Mouse (Mus musculus) embryo, embryonic 9.5 days (tissue): ENCODE data around the gene Mark1.

ENCODE experiments used
- DNase-seq: peaks from one replicate; pipeline ENCODE4 v3.0.0-alpha.2; 2017; ENCODE audit errors: extremely low spot score

The Mark1 gene

DNA sequence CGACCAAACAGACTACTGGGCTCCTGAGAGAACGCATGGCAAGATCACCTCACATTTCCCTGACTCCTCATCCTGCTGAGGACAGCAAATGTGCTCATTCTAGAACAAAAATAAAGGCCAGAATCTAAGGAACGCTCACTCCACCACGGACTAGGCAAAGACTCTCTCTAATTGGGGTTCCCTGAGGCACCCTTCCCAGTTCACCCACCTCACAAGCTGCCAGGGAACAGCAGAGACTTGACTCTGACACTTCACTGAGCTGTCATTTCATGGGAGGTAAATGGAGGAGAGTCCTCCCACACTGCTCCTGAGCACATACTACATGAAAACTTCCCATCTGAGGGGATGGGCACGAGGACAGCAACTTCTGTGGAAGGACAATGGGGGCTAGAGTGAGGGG is 37.5 kb downstream of the Mark1 start:
- no peak for DNase-seq

DNA sequence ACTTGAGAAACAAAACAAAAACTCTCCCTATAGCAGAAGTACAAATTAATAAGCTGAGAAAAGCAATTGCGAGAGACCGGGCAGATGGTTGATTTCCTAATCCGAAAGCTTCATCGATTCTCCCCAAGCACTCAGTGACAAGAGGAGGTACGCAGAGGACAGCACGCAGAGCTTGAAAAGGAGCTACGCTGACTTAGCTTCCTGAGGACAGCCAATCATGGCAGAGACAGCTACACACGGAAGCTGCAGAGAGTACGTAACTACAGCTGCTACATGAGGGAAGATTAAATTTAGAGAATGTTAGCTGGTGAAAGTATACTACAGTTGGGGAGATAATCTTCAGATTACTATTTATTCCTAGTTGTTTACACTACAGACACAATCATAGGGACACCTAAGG is 40.6 kb downstream of the Mark1 start:
- DNase-seq = no peak

- no peak for DNase-seq
Observed at GRCm38 (mm10) chr1:184958388-184958787, 41.0 kb downstream of the Mark1 start.

GRCm38 (mm10) chr1:184951758-184952157 is 47.6 kb downstream of the Mark1 start:
- no peak for DNase-seq

GRCm38 (mm10) chr1:184951057-184951456 is 48.3 kb downstream of the Mark1 start:
- no peak for DNase-seq

DNA sequence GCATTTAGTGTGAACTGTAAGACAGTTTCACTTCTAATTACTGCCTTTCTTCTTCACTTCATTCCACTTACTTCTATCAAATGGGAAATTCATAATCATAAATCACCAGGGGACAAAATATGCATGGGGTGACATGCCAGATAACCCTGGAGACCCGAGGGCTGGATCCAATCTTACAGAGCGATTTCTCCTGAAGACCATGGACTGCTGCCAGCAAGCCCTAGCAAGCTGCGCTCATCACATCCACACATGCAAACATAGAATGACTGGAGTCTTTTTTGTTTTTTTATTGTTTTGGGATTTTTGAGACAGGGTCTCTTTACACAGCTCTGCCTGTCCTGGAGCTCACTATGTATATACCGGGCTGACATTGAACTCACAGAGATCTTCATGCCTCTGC is 61.3 kb downstream of the Mark1 start:
- DNase-seq = no peak

- no peak for DNase-seq
Observed at GRCm38 (mm10) chr1:184935980-184936379, 63.4 kb downstream of the Mark1 start.

GRCm38 (mm10) chr1:184935490-184935889 is 63.9 kb downstream of the Mark1 start:
- DNase-seq = no peak

- no peak for DNase-seq
Observed at GRCm38 (mm10) chr1:184931097-184931496, 68.3 kb downstream of the Mark1 start.

DNA sequence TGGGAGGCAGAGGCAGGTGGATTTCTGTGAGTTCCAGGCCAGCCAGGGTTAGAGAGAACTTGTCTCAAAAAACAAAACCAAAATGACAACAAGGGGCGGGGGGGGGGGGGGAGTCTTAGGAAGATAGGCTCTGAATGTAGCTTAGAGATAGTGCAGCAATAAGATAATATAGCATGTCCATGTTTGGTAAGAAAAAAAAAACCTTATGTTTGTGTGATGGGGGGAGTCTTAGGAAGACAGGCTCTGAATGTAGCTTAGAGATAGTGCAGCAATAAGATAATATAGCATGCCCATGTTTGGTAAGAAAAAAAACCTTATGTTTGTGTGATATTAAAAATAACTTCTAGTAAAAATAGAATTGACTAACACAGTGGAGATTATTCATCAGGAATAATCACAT is 71.0 kb downstream of the Mark1 start:
- DNase-seq = no peak

DNA sequence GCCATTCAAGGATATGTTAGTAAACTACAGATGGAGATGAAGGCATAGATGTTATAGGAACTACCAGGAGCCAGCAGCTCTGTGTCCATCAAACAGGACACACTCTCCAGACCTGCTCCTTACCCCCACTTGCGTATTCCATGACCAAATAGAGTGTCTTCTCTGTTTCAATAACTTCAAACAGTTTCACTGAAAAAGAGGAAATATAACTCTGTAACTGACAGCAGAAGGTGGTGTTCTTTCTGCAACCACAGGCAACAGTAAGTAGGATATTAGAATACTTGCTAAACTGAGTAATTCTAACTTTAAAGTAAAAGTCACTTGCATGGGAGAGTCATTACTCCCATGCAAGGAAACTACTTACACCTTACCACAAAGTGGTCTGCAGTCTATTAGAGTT is 71.5 kb downstream of the Mark1 start:
- no peak for DNase-seq

- no peak for DNase-seq
Observed at GRCm38 (mm10) chr1:184922824-184923223, 76.5 kb downstream of the Mark1 start.

DNA sequence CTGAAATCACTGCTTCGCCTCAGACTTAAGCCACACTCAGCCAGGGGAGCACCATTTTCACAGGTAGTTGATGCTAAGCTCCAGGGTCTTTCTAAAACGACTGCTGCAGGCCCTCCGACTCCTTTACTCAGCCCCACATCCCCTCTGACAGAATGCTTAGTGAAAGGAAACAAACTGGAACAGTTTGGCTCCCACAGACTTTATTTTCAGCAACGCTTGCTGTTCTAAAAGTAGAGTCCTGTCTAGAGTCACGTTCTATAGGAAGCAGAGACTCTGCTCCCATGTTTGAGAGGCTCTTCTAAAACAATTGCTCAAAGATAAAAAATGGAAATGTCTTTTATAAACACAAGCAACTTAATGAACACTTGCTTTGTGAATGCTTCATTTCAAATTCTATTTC is 79.3 kb downstream of the Mark1 start:
- no peak for DNase-seq

GRCm38 (mm10) chr1:184918227-184918888 is 81.0 kb downstream of the Mark1 start:
- no peak for DNase-seq

DNA sequence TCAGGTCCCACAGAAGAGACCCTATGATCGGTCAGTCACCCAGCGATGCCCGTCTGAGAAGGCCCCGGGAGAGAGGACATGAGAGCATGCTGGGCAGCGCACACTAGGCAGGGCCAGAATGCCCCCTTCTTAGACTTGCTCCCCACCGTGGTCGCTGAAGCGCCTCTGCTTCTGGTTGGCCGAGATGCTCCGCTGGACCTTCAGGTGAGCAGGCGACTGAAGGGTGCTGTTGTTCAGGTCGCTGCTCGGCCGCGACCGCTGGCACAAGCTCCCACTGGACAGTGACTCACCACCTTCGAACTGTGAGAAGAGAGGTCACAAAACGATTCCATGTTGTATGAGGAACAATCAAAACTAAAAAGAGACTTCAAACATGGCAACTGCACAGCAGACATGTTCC is 87.0 kb downstream of the Mark1 start:
- no peak for DNase-seq

- no peak for DNase-seq
Observed at GRCm38 (mm10) chr1:184911861-184912260, 87.5 kb downstream of the Mark1 start.

DNA sequence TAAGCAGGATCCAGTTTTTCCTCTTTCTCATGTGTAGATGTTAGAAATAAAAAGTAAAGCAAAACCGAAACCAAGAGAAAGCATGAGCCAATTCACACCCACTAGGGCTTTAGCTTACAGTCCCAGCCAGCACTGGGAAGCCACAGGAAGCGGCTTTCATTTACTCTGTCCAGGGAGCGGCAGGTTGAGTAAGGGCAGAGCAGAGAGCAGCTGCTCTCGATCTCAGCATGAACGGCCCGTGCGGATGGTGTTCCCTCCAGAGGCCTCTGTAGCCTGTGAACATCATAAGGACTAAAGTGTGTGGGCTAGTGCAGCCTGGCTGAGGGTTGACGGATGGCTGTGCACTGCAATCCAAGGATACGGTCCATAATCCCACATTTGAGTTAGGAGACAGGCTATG is 90.8 kb downstream of the Mark1 start:
- no peak for DNase-seq

DNA sequence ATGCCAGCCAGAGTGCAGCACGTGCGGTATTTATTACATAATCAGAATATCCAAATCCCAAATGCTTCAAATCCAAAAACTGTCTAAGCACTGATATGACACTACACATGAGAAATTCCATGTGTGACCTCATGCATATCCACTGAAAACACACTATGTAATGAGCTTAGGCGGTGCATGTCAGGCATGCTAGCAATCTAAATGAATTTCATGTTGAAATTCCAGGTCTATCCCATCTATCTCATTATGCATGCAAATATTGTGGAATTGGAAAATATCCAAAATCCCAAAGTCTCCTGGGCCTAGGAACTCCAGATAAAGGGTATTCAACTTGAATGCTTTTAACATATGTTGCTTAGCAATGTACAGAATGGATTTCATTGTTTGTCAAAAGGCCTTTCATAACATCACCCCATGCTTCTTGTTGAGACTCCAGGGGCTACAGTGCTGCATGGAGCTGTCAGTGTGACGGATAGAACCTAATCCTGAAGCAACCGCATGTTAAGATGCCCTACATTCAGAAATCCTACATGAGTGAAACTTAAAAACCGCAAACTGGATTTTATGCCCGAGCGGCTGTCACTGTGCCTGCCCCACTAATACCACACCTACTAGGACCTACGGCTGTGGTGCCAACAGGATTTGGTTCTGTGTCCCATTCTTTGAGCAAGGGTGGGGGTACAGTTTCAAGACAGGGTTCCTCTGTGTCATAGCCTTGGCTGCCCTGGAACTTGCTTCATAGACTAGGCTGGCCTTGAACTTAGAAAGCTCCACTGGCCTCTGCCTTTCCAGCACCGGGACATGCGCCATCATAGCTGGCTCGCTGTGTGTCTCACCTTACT is 93.2 kb downstream of the Mark1 start:
- DNase-seq = no peak

- DNase-seq = no peak
Observed at GRCm38 (mm10) chr1:184905371-184905770, 94.0 kb downstream of the Mark1 start.

DNA sequence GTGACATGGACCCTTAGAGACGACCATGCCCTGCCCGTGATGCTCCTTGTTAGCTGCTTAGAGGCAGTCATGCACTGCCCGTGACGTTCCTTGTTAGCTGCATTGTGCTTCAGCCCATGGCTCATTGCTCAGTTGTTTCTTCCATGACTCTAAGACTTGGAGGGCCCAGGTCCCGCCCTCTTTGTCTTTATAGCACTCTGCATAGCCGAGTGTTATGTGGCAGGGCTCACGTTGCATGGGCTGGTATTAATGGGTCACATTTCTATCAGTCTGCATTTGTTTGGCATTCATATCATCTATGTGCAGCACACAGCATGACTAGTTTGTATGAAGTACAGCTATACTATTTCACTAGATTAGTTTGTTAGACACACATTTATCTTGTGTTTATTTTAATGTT is 95.7 kb downstream of the Mark1 start:
- no peak for DNase-seq

- no peak for DNase-seq
Observed at GRCm38 (mm10) chr1:184902886-184903285, 96.5 kb downstream of the Mark1 start.

- no peak for DNase-seq
Observed at GRCm38 (mm10) chr1:184897350-184897749, 102.0 kb downstream of the Mark1 start.

- no peak for DNase-seq
Observed at GRCm38 (mm10) chr1:184891998-184892397, 107.4 kb downstream of the Mark1 start.
